Mouse (Mus musculus) ES-Bruce4 (cell line): ENCODE measurements around the gene Hist2h3c1.

Experiments
- CTCF ChIP-seq: IDR thresholded peaks from one replicate; pipeline ENCODE4 v1.8.1; 2011; ENCODE audit warnings: low read depth, low read length
- EP300 ChIP-seq: IDR thresholded peaks from 2 replicates; pipeline ENCODE4 v1.6.1; 2011; ENCODE audit warnings: low read depth, low read length; ENCODE audit not compliant: insufficient read depth
- POLR2A ChIP-seq: IDR thresholded peaks from one replicate; pipeline ENCODE4 v1.8.1; 2011; ENCODE audit warnings: low read length; ENCODE audit not compliant: insufficient read depth

- TF ChIP-seq CTCF: no peak
- TF ChIP-seq POLR2A: peak; percentile 94
- TF ChIP-seq EP300: peak; percentile 41; the same call in 1 of the 2 replicates
These were observed 49.2 kb upstream of the Hist2h3c1 start for GRCm38 (mm10) chr3:96197129-96197749.
